Comparison of ENCODE assay signal across 23 mouse cellular contexts in genomic region chr4:126490726-126491125, GRCm38 (mm10).
"Had no signal": no experiment of that assay in that cellular context is flagged by ENCODE, and none has a peak within 500 bp of the region (broad histone marks: within the 10 kb centered on the region; RNA-seq: fewer than 3 reads in every experiment).

No protein-coding gene starts in this region.

- H3K4me1 ChIP-seq: kidney, embryonic 15.5 days; limb, embryonic 13.5 days; liver, embryonic 12.5 days; liver, embryonic 15.5 days; midbrain, embryonic 12.5 days; midbrain, embryonic 15.5 days; neural tube, embryonic 12.5 days; neural tube, embryonic 15.5 days had no signal

- DNase-seq: kidney, adult 11 months; kidney, adult 8-10 months; kidney, postnatal 10 days; kidney, postnatal 36 days; layer of hippocampus, postnatal 36 days; liver; lung, adult 18-20 months; lung, postnatal 10 days; lung, postnatal 36 days; right cerebral cortex, adult 18-20 months; right cerebral cortex, postnatal 14 days; right cerebral cortex, postnatal 4 days; thymus, postnatal 36 days had no signal

- H3K9me3 ChIP-seq: kidney, embryonic 15.5 days; limb, embryonic 13.5 days; liver, embryonic 12.5 days; liver, embryonic 15.5 days; lung, embryonic 15.5 days; midbrain, embryonic 12.5 days; midbrain, embryonic 15.5 days; neural tube, embryonic 12.5 days; neural tube, embryonic 15.5 days had no signal

- H3K27ac ChIP-seq: kidney, embryonic 15.5 days; left cerebral cortex, adult 2 months; limb, embryonic 13.5 days; liver, embryonic 12.5 days; liver, embryonic 15.5 days; lung, embryonic 15.5 days; midbrain, embryonic 12.5 days; midbrain, embryonic 15.5 days; neural tube, embryonic 12.5 days; neural tube, embryonic 15.5 days had no signal

- ATAC-seq: liver, embryonic 12.5 days; midbrain, embryonic 15.5 days had no signal

- H3K9ac ChIP-seq: kidney, embryonic 15.5 days; limb, embryonic 13.5 days; liver, embryonic 12.5 days; liver, embryonic 15.5 days; lung, embryonic 15.5 days; midbrain, embryonic 12.5 days; midbrain, embryonic 15.5 days; neural tube, embryonic 12.5 days; neural tube, embryonic 15.5 days had no signal

- H3K36me3 ChIP-seq: liver, embryonic 12.5 days; liver, embryonic 15.5 days had no signal

- H3K27me3 ChIP-seq: kidney, embryonic 15.5 days; limb, embryonic 13.5 days; liver, embryonic 12.5 days; liver, embryonic 15.5 days; lung, embryonic 15.5 days; midbrain, embryonic 12.5 days; midbrain, embryonic 15.5 days; neural tube, embryonic 12.5 days; neural tube, embryonic 15.5 days had no signal

- H3K4me2 ChIP-seq: kidney, embryonic 15.5 days; limb, embryonic 13.5 days; liver, embryonic 12.5 days; liver, embryonic 15.5 days; lung, embryonic 15.5 days; midbrain, embryonic 12.5 days; midbrain, embryonic 15.5 days; neural tube, embryonic 12.5 days; neural tube, embryonic 15.5 days had no signal

- H3K4me3 ChIP-seq: kidney, embryonic 15.5 days; left cerebral cortex, adult 2 months; limb, embryonic 13.5 days; liver, embryonic 12.5 days; liver, embryonic 15.5 days; lung, embryonic 15.5 days; midbrain, embryonic 12.5 days; midbrain, embryonic 15.5 days; neural tube, embryonic 12.5 days; neural tube, embryonic 15.5 days had no signal
